10 mouse cellular contexts compared by ENCODE assay signal in the genomic region with DNA sequence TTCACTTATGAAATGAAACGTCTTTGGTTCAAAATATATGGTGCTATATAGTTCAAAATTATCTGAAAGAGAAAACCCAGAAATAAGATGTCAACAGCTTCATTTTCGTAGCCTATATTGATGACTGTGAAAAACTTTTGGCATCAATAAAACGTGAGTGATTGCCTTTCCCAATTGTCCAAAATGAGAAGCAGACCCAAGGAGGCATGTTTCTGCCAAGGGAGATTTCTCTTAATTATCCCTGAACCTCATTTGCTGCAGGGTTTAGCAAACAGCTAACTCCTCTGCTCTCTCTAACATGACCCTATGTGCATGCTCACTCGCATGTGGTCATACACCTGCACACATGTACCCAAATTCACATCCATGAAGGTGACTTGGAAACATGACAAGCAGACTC.
"Had no signal": no experiment of that assay in that cellular context is flagged by ENCODE, and none has a peak within 500 bp of the region (broad histone marks: within the 10 kb centered on the region; RNA-seq: fewer than 3 reads in every experiment).

No protein-coding gene starts in this region.

- H3K4me1 ChIP-seq: liver, embryonic 13.5 days had no signal

- H3K9me3 ChIP-seq: liver, embryonic 13.5 days; midbrain, embryonic 13.5 days had no signal

- H3K9ac ChIP-seq: liver, embryonic 13.5 days; midbrain, embryonic 13.5 days had no signal

- H3K36me3 ChIP-seq: liver, embryonic 13.5 days; midbrain, embryonic 13.5 days had no signal

- H3K4me3 ChIP-seq: liver, embryonic 13.5 days; midbrain, embryonic 13.5 days had no signal

- DNase-seq: kidney, adult 9 months; kidney, postnatal 14 days; kidney, postnatal 4 days; left cerebral cortex, postnatal 4 days; liver, embryonic 13.5 days; lung, adult 2 months; thymus, adult 18-20 months; thymus, postnatal 36 days had no signal

- H3K27me3 ChIP-seq: liver, embryonic 13.5 days; midbrain, embryonic 13.5 days had no signal

- H3K4me2 ChIP-seq: liver, embryonic 13.5 days; midbrain, embryonic 13.5 days had no signal

- H3K27ac ChIP-seq: liver, embryonic 13.5 days; macrophage; midbrain, embryonic 13.5 days had no signal

- ATAC-seq: midbrain, embryonic 13.5 days had no signal
